Mouse (Mus musculus) liver, postnatal 0 days (tissue): ENCODE data around the gene Gtf2a1l.

Experiments used
- CTCF ChIP-seq: sonication (generic); IDR thresholded peaks from 2 replicates; pipeline ENCODE4 v1.5.1; 2016; ENCODE audit warnings: antibody characterized with exemption, low read depth
- EP300 ChIP-seq: IDR thresholded peaks from 2 replicates; pipeline ENCODE4 v1.6.1; 2016; ENCODE audit warnings: antibody characterized with exemption, low read depth, mild to moderate bottlenecking

DNA sequence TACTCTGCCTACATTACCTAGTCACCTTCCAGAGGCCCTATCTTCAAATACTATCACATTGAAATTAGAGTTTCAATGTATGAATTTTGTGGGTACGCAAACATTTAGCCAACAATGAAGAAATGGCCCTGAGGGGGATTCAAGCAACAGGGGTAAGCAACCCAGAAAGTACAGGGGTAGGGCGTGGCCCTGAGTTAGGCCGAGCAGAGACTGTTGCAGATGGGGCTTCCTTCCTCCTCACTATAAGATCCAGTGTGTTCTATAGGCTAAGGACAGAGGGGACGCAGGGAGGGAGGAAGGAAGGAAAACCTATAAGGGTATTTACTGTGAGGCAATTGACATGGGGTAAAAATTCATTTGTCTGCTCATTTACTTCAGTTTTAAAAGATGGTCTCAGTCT lies 44.1 kb upstream of the Gtf2a1l start:
- TF ChIP-seq CTCF (no peak), EP300 (no peak)
